Mouse (Mus musculus): ENCODE data around the gene Ogt.

- TF ChIP-seq CTCF (IDR thresholded peaks at IDR 0.05; ENCODE audit: borderline replicate concordance, insufficient read depth, low read length) (no peak), POLR2A (IDR thresholded peaks at IDR 0.05; ENCODE audit: low read depth, low read length) (no peak)
Measured at GRCm38 (mm10) chrX:101733828-101734319, 94.0 kb downstream of the Ogt start, which contains the start of gene Cxcr3.
